Mouse (Mus musculus) small intestine, adult 2 months (tissue): ENCODE measurements around the gene Atp8a1. TPM values are rescaled to one million over a fixed set of nuclear protein-coding genes. Genes with fewer than 3 reads are reported as not detected.

Experiments
- H3K27ac ChIP-seq: fragments of 200-500 bp; 2 replicates; pipeline ENCODE4 v1.5.1; 2012; ENCODE audit warnings: low read depth, low read length, control low read depth, inconsistent platforms; ENCODE audit not compliant: insufficient read depth
- H3K27me3 ChIP-seq: fragments of 200-500 bp; 2 replicates; pipeline ENCODE4 v1.6.1; 2012; ENCODE audit warnings: mild to moderate bottlenecking, moderate library complexity, low read length, inconsistent platforms; ENCODE audit not compliant: control insufficient read depth, insufficient read depth
- H3K36me3 ChIP-seq: fragments of 200-500 bp; 2 replicates; pipeline ENCODE4 v1.6.1; 2012; ENCODE audit warnings: mild to moderate bottlenecking, low read length, control low read depth, inconsistent platforms; ENCODE audit not compliant: control insufficient read depth, insufficient read depth
- H3K4me1 ChIP-seq: fragments of 200-500 bp; 2 replicates; pipeline ENCODE4 v1.6.1; 2012; ENCODE audit warnings: low read length, inconsistent platforms, mixed read lengths; ENCODE audit not compliant: control insufficient read depth, insufficient read depth, insufficient read length
- H3K4me3 ChIP-seq: fragments of 200-500 bp; 2 replicates; pipeline ENCODE4 v1.5.1; 2012; ENCODE audit warnings: low read depth, mild to moderate bottlenecking, control low read depth, inconsistent platforms, low read length, moderate library complexity
- CTCF ChIP-seq: fragments of 200-500 bp; IDR thresholded peaks from 2 replicates; pipeline ENCODE4 v1.5.1; 2012; ENCODE audit warnings: low read depth, mild to moderate bottlenecking, control low read depth, inconsistent platforms, low read length, moderate library complexity, mixed read lengths; ENCODE audit not compliant: insufficient replicate concordance, insufficient read length; ENCODE audit errors: extremely low read depth
- POLR2A ChIP-seq: fragments of 200-500 bp; IDR thresholded peaks from 2 replicates; pipeline ENCODE4 v1.6.1; 2012; ENCODE audit warnings: low read depth, mild to moderate bottlenecking, control low read depth, inconsistent platforms, low read length, moderate library complexity
- WGBS: fragments of 180-500 bp; shearing (Covaris S2); methylation state at CpG from one replicate; pipeline ENCODE4 v1.1.7; 2018; 5-methylcytosine and 5-hydroxymethylcytosine counted together
- polyA plus RNA-seq: library from polyadenylated mRNA; depleted of rRNA; stranded (reverse); fragments of >200 nt; gene quantifications from 2 replicates; pipeline ENCODE4 v1.2.3, GENCODE M21; 2012

The Atp8a1 gene
- polyA plus RNA-seq, 1 experiment, result 18.6 TPM

GRCm38 (mm10) chr5:67608674-67609519, 238.3 kb downstream of the Atp8a1 start:
- Histone ChIP-seq H3K4me3 (peak overlapping the region; percentile 57), H3K27me3 (peaks cover 33% of the 10 kb centered on the region), H3K27ac (no peak overlapping the region), H3K36me3 (no peaks in the 10 kb centered on the region), H3K4me1 (peaks cover 11% of the 10 kb centered on the region)
- WGBS, result 15% methylated on average over 31 of the region's 31 CpGs
- TF ChIP-seq CTCF (no peak), POLR2A (no peak)

DNA sequence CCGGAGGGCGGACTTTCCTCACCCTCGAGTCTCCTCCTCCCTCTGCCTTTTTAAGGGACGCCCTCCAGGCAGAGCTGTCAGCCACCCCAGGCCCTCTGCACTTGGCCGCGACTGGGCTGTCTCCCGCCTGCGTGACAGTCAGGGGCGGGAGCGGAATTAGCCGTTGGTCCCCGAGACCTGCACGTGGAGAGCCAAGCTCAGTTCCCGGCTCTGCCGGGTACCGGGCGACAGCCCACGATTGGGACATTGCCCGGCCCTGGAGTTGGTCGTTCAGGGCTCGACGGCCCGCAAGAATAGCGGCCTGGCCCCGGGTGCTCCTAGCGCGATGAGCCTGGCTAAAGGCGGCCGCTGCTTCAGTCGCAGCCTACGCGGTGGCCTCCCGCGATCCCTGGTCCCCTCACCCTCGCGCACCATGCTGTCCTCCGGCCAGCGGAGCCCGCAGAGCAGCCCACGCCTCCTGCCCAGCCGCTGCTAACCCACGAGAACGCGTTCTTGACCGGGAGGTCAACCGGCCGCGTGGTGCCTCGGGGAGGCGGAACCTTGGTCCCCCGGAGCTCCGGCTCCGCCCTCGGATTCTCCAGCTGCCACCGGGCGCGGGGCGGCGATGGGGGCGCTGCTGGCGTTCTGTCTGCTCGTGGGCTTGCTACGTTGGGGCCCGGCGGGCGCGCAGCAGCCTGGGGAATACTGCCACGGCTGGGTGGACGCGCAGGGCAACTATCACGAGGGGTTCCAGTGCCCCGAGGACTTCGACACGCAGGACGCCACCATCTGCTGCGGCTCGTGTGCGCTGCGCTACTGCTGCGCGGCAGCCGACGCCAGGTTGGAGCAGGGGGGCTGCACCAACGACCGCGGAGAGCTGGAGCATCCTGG, 239.2 kb downstream of the Atp8a1 start, which contains the start of gene Shisa3:
Shisa3 (plus strand) TSS at position 79 of the 870 bp plus-strand sequence.
- TF ChIP-seq CTCF (no peak), POLR2A (no peak)
- Histone ChIP-seq H3K4me1 (peaks cover 11% of the 10 kb centered on the region), H3K27ac (no peak within 1 kb of the TSS), H3K4me3 (peak within 1 kb of the TSS; percentile 57), H3K36me3 (no peaks in the 10 kb centered on the region), H3K27me3 (peaks cover 33% of the 10 kb centered on the region)
- 1% methylated on average over 86 of the region's 86 CpGs for WGBS

GRCm38 (mm10) chr5:67606916-67607803, 240.1 kb downstream of the Atp8a1 start:
- Histone ChIP-seq H3K27ac (no peak overlapping the region), H3K36me3 (no peaks in the 10 kb centered on the region), H3K4me3 (peak overlapping the region; percentile 57), H3K4me1 (peaks cover 11% of the 10 kb centered on the region), H3K27me3 (peaks cover 33% of the 10 kb centered on the region)
- TF ChIP-seq CTCF, result no peak
- TF ChIP-seq POLR2A, result no peak
- WGBS, result 2% methylated on average over 66 of the region's 66 CpGs

- H3K4me3 ChIP-seq, result no peak overlapping the region
- 45% methylated on average over 5 of the region's 5 CpGs for WGBS
- H3K27me3 ChIP-seq, result peaks cover 33% of the 10 kb centered on the region
- TF ChIP-seq POLR2A, result no peak
- TF ChIP-seq CTCF, result no peak
- H3K4me1 ChIP-seq, result peaks cover 11% of the 10 kb centered on the region
- no peak overlapping the region for H3K27ac ChIP-seq
- H3K36me3 ChIP-seq, result no peaks in the 10 kb centered on the region
Observed at GRCm38 (mm10) chr5:67605951-67606350, 241.3 kb downstream of the Atp8a1 start.

DNA sequence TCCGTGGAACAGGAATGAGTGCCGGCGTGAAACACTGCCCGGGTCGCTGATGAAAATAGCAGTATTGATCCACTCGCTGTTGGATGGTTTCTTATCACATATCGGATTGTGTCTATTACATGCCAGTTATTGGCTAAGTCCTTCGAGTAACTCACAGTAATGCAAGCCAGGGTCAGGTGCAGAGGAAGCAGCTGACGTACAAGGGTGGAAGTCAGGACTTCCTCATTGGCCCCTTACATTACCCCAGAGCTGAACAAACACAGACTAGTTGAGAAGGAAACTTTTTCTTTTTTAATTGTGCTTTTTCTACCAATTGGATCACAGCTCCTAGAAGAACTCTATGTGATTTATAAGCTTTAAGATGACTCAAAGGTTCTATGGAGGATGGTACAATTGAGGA, 247.3 kb downstream of the Atp8a1 start:
- 44% methylated on average over 9 of the region's 9 CpGs for WGBS
- no peak for TF ChIP-seq POLR2A
- no peak for TF ChIP-seq CTCF
- no peak overlapping the region for H3K4me3 ChIP-seq
- 0 out of 2 replicates have a peak, but pooled peaks cover 2% of the 10 kb centered on the region for H3K27me3 ChIP-seq
- no peaks in the 10 kb centered on the region for H3K36me3 ChIP-seq
- no peaks in the 10 kb centered on the region for H3K4me1 ChIP-seq
- H3K27ac ChIP-seq, result no peak overlapping the region

DNA sequence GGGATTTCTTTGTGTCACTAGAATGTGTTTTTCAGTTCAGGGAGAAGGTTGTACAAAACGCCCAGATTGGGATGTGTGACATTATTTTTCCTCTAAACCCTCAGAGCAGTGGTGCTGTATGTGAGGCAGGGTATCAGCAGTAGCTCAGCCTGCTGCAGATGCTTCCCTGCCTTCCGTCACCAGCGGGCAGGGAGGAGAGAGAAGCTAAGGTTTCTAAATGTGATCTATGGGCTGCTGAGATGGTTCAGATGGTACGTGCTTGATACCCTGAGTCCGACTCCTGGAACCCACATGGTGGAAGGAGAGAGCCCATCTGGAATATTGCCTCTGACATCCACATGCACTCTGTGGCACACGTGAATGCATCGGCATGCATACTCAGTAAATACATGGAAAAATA, 251.6 kb downstream of the Atp8a1 start:
- TF ChIP-seq POLR2A, result no peak
- TF ChIP-seq CTCF, result no peak

GRCm38 (mm10) chr5:67595070-67595469, 252.2 kb downstream of the Atp8a1 start:
- whole genome bisulfite sequencing, result 63% methylated on average over 1 of the region's 1 CpGs

More for the DNA sequence above, 251.6 kb downstream of the Atp8a1 start:
- Histone ChIP-seq H3K4me1 (no peaks in the 10 kb centered on the region), H3K27ac (no peak overlapping the region), H3K27me3 (0 out of 2 replicates have a peak, but pooled peaks cover 2% of the 10 kb centered on the region), H3K4me3 (no peak overlapping the region), H3K36me3 (no peaks in the 10 kb centered on the region)
- WGBS, result 74% methylated on average over 7 of the region's 7 CpGs

More at GRCm38 (mm10) chr5:67595070-67595469, 252.2 kb downstream of the Atp8a1 start:
- Histone ChIP-seq H3K4me3 (no peak overlapping the region), H3K4me1 (no peaks in the 10 kb centered on the region), H3K36me3 (no peaks in the 10 kb centered on the region), H3K27me3 (0 out of 2 replicates have a peak, but pooled peaks cover 2% of the 10 kb centered on the region), H3K27ac (no peak overlapping the region)
- TF ChIP-seq POLR2A (no peak), CTCF (no peak)
